Mouse (Mus musculus) kidney, adult 9 months (tissue): ENCODE measurements around the gene Adap1.

Experiments used
- DNase-seq: peaks from one replicate; pipeline ENCODE4 v3.0.0; 2022

Gene Adap1

GRCm38 (mm10) chr5:139283460-139284180 lies 41.8 kb downstream of the Adap1 start:
- no peak for DNase-seq

- peak; percentile 88 for DNase-seq
Measured at GRCm38 (mm10) chr5:139282191-139282590, 43.2 kb downstream of the Adap1 start.

GRCm38 (mm10) chr5:139281373-139282112 lies 43.9 kb downstream of the Adap1 start:
- DNase-seq: no peak

GRCm38 (mm10) chr5:139277287-139277686 lies 48.1 kb downstream of the Adap1 start:
- DNase-seq: no peak

- no peak for DNase-seq
Measured at GRCm38 (mm10) chr5:139271994-139272554, 53.3 kb downstream of the Adap1 start.

GRCm38 (mm10) chr5:139270806-139271521 lies 54.5 kb downstream of the Adap1 start:
- DNase-seq: no peak

- no peak for DNase-seq
Measured at GRCm38 (mm10) chr5:139267661-139268060, 57.8 kb downstream of the Adap1 start.

- DNase-seq: no peak
Measured at GRCm38 (mm10) chr5:139261403-139261802, 64.0 kb downstream of the Adap1 start.

GRCm38 (mm10) chr5:139259853-139260252 lies 65.6 kb downstream of the Adap1 start:
- DNase-seq: peak; percentile 55

GRCm38 (mm10) chr5:139258371-139259035 lies 66.9 kb downstream of the Adap1 start:
- DNase-seq: peak; percentile 36

- DNase-seq: no peak
Measured at GRCm38 (mm10) chr5:139257818-139258217, 67.6 kb downstream of the Adap1 start.

GRCm38 (mm10) chr5:139257265-139257664 lies 68.2 kb downstream of the Adap1 start:
- DNase-seq: no peak

- no peak for DNase-seq
Measured at GRCm38 (mm10) chr5:139256211-139256765, 69.1 kb downstream of the Adap1 start.

GRCm38 (mm10) chr5:139255777-139256176 lies 69.6 kb downstream of the Adap1 start:
- no peak for DNase-seq

- no peak for DNase-seq
Measured at GRCm38 (mm10) chr5:139254938-139255337, 70.5 kb downstream of the Adap1 start.

- peak; percentile 43 for DNase-seq
Measured at GRCm38 (mm10) chr5:139253301-139253741, 72.1 kb downstream of the Adap1 start.

- DNase-seq: no peak
Measured at GRCm38 (mm10) chr5:139252910-139253245, 72.5 kb downstream of the Adap1 start.

- peak; percentile 100 for DNase-seq
Measured at GRCm38 (mm10) chr5:139252081-139252909, 73.1 kb downstream of the Adap1 start, which contains the start of gene Get4. Get4 (plus strand) TSS chr5:139252324.

GRCm38 (mm10) chr5:139251736-139252080 lies 73.7 kb downstream of the Adap1 start:
- DNase-seq: no peak

- no peak for DNase-seq
Measured at GRCm38 (mm10) chr5:139251279-139251678, 74.1 kb downstream of the Adap1 start.

- DNase-seq: no peak
Measured at GRCm38 (mm10) chr5:139248846-139249245, 76.6 kb downstream of the Adap1 start.

- DNase-seq: no peak
Measured at GRCm38 (mm10) chr5:139247767-139248166, 77.7 kb downstream of the Adap1 start.
